Mouse (Mus musculus) embryonic fibroblast, embryonic 13.5 days (primary cell): ENCODE measurements at regions not wholly inside any gene's neighbourhood (a gene's known extent, or its start where the extent isn't known, plus 50 kb on each side); places are given as distances from the start of the nearest gene placed in this dataset.

Experiments used
- CTCF ChIP-seq: IDR thresholded peaks from 2 replicates; pipeline ENCODE4 v1.5.1; 2011; ENCODE audit warnings: mild to moderate bottlenecking, control low read depth, low read length, moderate library complexity, borderline replicate concordance; ENCODE audit not compliant: insufficient read depth
- POLR2A ChIP-seq: IDR thresholded peaks from 2 replicates; pipeline ENCODE4 v1.6.1; 2011; ENCODE audit warnings: low read depth, mild to moderate bottlenecking, control low read depth, low read length, moderate library complexity

- TF ChIP-seq POLR2A (no peak), CTCF (no peak)
Measured at GRCm38 (mm10) chr7:83256236-83256784, 328.4 kb upstream of the Tmc3 start.
